Mouse (Mus musculus): ENCODE measurements around the gene Cd209e.
"Not testable (repeated sequence)": the region's sequence is repeated elsewhere in the genome, so short reads cannot be mapped to it uniquely, and the experiment has no call there.

DNA sequence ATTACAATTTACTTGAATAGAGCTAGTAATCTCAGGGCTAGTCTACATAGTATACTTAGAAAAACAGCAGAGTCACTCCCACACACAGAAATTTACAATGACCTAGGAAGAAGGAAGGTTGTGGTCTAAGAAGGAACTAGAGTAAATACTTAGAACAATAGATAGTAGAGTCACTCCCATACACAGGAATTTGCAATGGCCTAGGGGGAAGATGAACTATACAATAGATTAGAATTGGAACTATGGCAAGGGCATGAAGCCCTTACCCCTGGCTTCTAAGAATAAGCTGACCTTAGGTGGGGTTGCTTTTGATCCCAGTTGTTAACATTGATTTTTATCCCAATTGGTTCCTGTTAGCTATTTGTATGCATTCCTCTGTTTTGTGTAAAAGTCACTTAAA lies 8.6 kb upstream of the Cd209e start:
- not testable (repeated sequence) for TF ChIP-seq POLR2AphosphoS5 (IDR thresholded peaks at IDR 0.05; ENCODE audit: insufficient replicate concordance, low read depth, low read length); CTCF (IDR thresholded peaks at IDR 0.05; ENCODE audit: low read depth, low read length); TAL1 (conservative IDR thresholded peaks at IDR 0.05; ENCODE audit: low read depth, low read length)

Measured in G1E (cell line).